Mouse (Mus musculus): ENCODE measurements at regions not wholly inside any gene's neighbourhood (a gene's known extent, or its start where the extent isn't known, plus 50 kb on each side); places are given as distances from the start of the nearest gene placed in this dataset.

- TF ChIP-seq POLR2A (IDR thresholded peaks at IDR 0.05; ENCODE audit: borderline replicate concordance, extremely low read depth, insufficient read depth, insufficient read length, poor library complexity, severe bottlenecking) (no peak), CTCF (IDR thresholded peaks at IDR 0.05; ENCODE audit: borderline replicate concordance, extremely low read depth, insufficient read depth, insufficient read length) (no peak)
Measured at GRCm38 (mm10) chr6:54754810-54755209, 61.9 kb upstream of the Znrf2 start.
